Mouse (Mus musculus) cortical plate, adult 2 months (tissue): ENCODE results near the gene Gins2.

Source experiments
- CTCF ChIP-seq: fragments of 200-500 bp; IDR thresholded peaks from 2 replicates; pipeline ENCODE4 v1.5.1; 2011; ENCODE audit warnings: mild to moderate bottlenecking, control low read depth, low read length; ENCODE audit not compliant: insufficient read depth; ENCODE audit errors: extremely low read depth
- POLR2A ChIP-seq: fragments of 200-500 bp; IDR thresholded peaks from 2 replicates; pipeline ENCODE4 v1.6.1; 2011; ENCODE audit warnings: mild to moderate bottlenecking, low read length, control low read depth; ENCODE audit not compliant: insufficient read depth; ENCODE audit errors: extremely low read depth

DNA sequence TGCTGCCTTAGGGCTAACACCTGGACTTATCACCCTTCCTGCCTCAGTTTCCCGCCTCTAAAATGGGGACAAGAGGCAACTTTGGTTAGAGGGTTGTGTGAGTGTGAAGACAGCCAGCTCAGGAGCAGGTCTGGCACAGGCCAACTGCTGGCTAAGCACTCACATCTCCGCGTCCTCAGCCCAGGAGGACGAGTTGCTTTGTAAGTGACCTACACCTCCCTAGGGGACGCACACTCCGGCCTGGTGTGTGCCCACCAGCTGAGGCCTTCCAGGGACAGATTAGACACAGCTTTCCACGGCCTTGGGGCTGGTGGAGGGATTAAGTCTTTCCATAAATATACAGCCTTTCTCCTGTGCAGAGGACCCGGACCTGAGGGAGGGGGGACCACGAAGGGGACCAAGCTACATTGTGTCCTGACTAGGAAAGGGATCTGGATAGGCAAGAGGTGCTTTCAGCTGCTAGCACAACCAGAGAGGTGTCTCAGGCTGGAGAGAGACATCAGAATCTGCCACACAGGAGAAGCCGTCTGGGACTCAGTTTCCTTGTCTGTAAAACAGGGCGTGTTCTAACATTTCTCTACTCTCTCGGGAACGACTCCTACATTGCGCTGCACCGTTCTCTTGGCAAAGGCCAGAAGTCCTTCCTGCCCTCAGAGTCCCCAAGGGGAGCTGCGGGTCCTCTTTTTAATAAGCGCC, 44.0 kb upstream of the Gins2 start:
- TF ChIP-seq CTCF: no peak
- no peak for TF ChIP-seq POLR2A
